Mouse (Mus musculus): ENCODE results near the gene Tpst1. TPM values are rescaled to one million over a fixed set of nuclear protein-coding genes. Genes with fewer than 3 reads are reported as not detected.

Tpst1 gene
- polyA plus RNA-seq, 1 experiment from 2014 or later, result 25.8 TPM

- peaks cover 10% of the 10 kb centered on the region for H3K36me3 ChIP-seq
- peak within 1 kb of the TSS; percentile 82 for H3K9ac ChIP-seq
- peak; percentile 98 for ATAC-seq (ENCODE audit: insufficient number of reproducible peaks, low FRiP score)
- H3K9me3 ChIP-seq (replicated peaks), result no peaks in the 10 kb centered on the region
- WGBS, result under 1% methylated on average over 66 of the region's 66 CpGs
- peak within 1 kb of the TSS; percentile 91 for H3K4me2 ChIP-seq
- H3K27me3 ChIP-seq (replicated peaks), result 0 out of 2 replicates have a peak, but pooled peaks cover 8% of the 10 kb centered on the region
- peak within 1 kb of the TSS; percentile 29 for H3K27ac ChIP-seq (ENCODE audit: poor library complexity, severe bottlenecking)
- peaks cover 18% of the 10 kb centered on the region for H3K4me1 ChIP-seq (replicated peaks)
- H3K4me3 ChIP-seq, result peak within 1 kb of the TSS; percentile 64
Observed at GRCm38 (mm10) chr5:130144334-130145312, 71.5 kb downstream of the Tpst1 start, which contains the start of gene Kctd7. Kctd7 (plus strand) TSS chr5:130144861.

- WGBS, result 81% methylated on average over 8 of the region's 8 CpGs
- no peak overlapping the region for H3K27ac ChIP-seq (ENCODE audit: poor library complexity, severe bottlenecking)
- 0 out of 2 replicates have a peak, but pooled peaks cover 8% of the 10 kb centered on the region for H3K27me3 ChIP-seq (replicated peaks)
- no peak for ATAC-seq (ENCODE audit: insufficient number of reproducible peaks, low FRiP score)
- peaks cover 10% of the 10 kb centered on the region for H3K36me3 ChIP-seq
- H3K4me3 ChIP-seq, result no peak overlapping the region
- H3K9me3 ChIP-seq (replicated peaks), result no peaks in the 10 kb centered on the region
- no peak overlapping the region; the same call in 1 of the 2 replicates for H3K4me2 ChIP-seq
- H3K4me1 ChIP-seq (replicated peaks), result peaks cover 18% of the 10 kb centered on the region
- H3K9ac ChIP-seq, result no peak overlapping the region
Observed at GRCm38 (mm10) chr5:130145961-130146360, 72.8 kb downstream of the Tpst1 start.

- Histone ChIP-seq H3K4me2 (no peak overlapping the region), H3K4me3 (no peak overlapping the region), H3K9me3 (replicated peaks) (no peaks in the 10 kb centered on the region), H3K36me3 (peaks cover 32% of the 10 kb centered on the region), H3K9ac (no peak overlapping the region), H3K27ac (ENCODE audit: poor library complexity, severe bottlenecking) (no peak overlapping the region), H3K27me3 (replicated peaks) (peaks cover 24% of the 10 kb centered on the region), H3K4me1 (replicated peaks) (peaks cover 13% of the 10 kb centered on the region)
- 79% methylated on average over 7 of the region's 7 CpGs for WGBS
- ATAC-seq (ENCODE audit: insufficient number of reproducible peaks, low FRiP score), result no peak
Observed at GRCm38 (mm10) chr5:130149726-130150310, 76.7 kb downstream of the Tpst1 start.

GRCm38 (mm10) chr5:130154286-130154685, 81.2 kb downstream of the Tpst1 start:
- Histone ChIP-seq H3K27ac (ENCODE audit: poor library complexity, severe bottlenecking) (no peak overlapping the region), H3K4me1 (replicated peaks) (peaks cover 13% of the 10 kb centered on the region), H3K27me3 (replicated peaks) (peaks cover 21% of the 10 kb centered on the region), H3K4me3 (no peak overlapping the region), H3K9ac (no peak overlapping the region), H3K36me3 (peaks cover 21% of the 10 kb centered on the region), H3K4me2 (no peak overlapping the region), H3K9me3 (replicated peaks) (no peaks in the 10 kb centered on the region)
- ATAC-seq (ENCODE audit: insufficient number of reproducible peaks, low FRiP score), result no peak
- WGBS, result 79% methylated on average over 2 of the region's 2 CpGs

- ATAC-seq (ENCODE audit: insufficient number of reproducible peaks, low FRiP score), result no peak
- Histone ChIP-seq H3K4me2 (no peak overlapping the region), H3K9ac (no peak overlapping the region), H3K36me3 (0 out of 2 replicates have a peak, but pooled peaks cover under 1% of the 10 kb centered on the region), H3K4me1 (replicated peaks) (peaks cover 13% of the 10 kb centered on the region), H3K27ac (ENCODE audit: poor library complexity, severe bottlenecking) (no peak overlapping the region), H3K4me3 (no peak overlapping the region), H3K27me3 (replicated peaks) (peaks cover 2% of the 10 kb centered on the region; the same call in 1 of the 2 replicates), H3K9me3 (replicated peaks) (no peaks in the 10 kb centered on the region)
- 77% methylated on average over 4 of the region's 4 CpGs for WGBS
Observed at GRCm38 (mm10) chr5:130158545-130158944, 85.4 kb downstream of the Tpst1 start.

GRCm38 (mm10) chr5:130159761-130160201, 86.7 kb downstream of the Tpst1 start:
- Histone ChIP-seq H3K4me2 (no peak overlapping the region), H3K9ac (no peak overlapping the region), H3K27ac (ENCODE audit: poor library complexity, severe bottlenecking) (no peak overlapping the region), H3K4me3 (no peak overlapping the region), H3K9me3 (replicated peaks) (no peaks in the 10 kb centered on the region), H3K4me1 (replicated peaks) (peaks cover 10% of the 10 kb centered on the region), H3K27me3 (replicated peaks) (peaks cover 2% of the 10 kb centered on the region; the same call in 1 of the 2 replicates), H3K36me3 (no peaks in the 10 kb centered on the region)
- 63% methylated on average over 7 of the region's 7 CpGs for WGBS
- no peak for ATAC-seq (ENCODE audit: insufficient number of reproducible peaks, low FRiP score)

- no peak overlapping the region for H3K9ac ChIP-seq
- WGBS, result 2% methylated on average over 7 of the region's 7 CpGs
- peaks cover under 1% of the 10 kb centered on the region; the same call in 1 of the 2 replicates for H3K4me1 ChIP-seq (replicated peaks)
- no peaks in the 10 kb centered on the region for H3K9me3 ChIP-seq (replicated peaks)
- 0 out of 2 replicates have a peak, but pooled peaks cover 5% of the 10 kb centered on the region for H3K27me3 ChIP-seq (replicated peaks)
- H3K4me2 ChIP-seq, result no peak overlapping the region
- ATAC-seq (ENCODE audit: insufficient number of reproducible peaks, low FRiP score), result peak; percentile 18; the same call in 1 of the 2 replicates
- no peak overlapping the region for H3K4me3 ChIP-seq
- no peaks in the 10 kb centered on the region for H3K36me3 ChIP-seq
- H3K27ac ChIP-seq (ENCODE audit: poor library complexity, severe bottlenecking), result no peak overlapping the region
Observed at GRCm38 (mm10) chr5:130163670-130164069, 90.5 kb downstream of the Tpst1 start.

- 63% methylated on average over 4 of the region's 4 CpGs for WGBS
- peaks cover 9% of the 10 kb centered on the region for H3K4me1 ChIP-seq (replicated peaks)
- no peaks in the 10 kb centered on the region for H3K36me3 ChIP-seq
- 0 out of 2 replicates have a peak, but pooled peaks cover 5% of the 10 kb centered on the region for H3K27me3 ChIP-seq (replicated peaks)
- H3K9me3 ChIP-seq (replicated peaks), result no peaks in the 10 kb centered on the region
- no peak for ATAC-seq (ENCODE audit: insufficient number of reproducible peaks, low FRiP score)
- H3K9ac ChIP-seq, result no peak overlapping the region
- H3K4me2 ChIP-seq, result no peak overlapping the region
- H3K27ac ChIP-seq (ENCODE audit: poor library complexity, severe bottlenecking), result no peak overlapping the region
- H3K4me3 ChIP-seq, result no peak overlapping the region
Observed at GRCm38 (mm10) chr5:130165213-130165612, 92.1 kb downstream of the Tpst1 start.

- H3K9me3 ChIP-seq (replicated peaks), result no peaks in the 10 kb centered on the region
- H3K27me3 ChIP-seq (replicated peaks), result 0 out of 2 replicates have a peak, but pooled peaks cover 5% of the 10 kb centered on the region
- no peak overlapping the region for H3K9ac ChIP-seq
- peaks cover 34% of the 10 kb centered on the region for H3K4me1 ChIP-seq (replicated peaks)
- ATAC-seq (ENCODE audit: insufficient number of reproducible peaks, low FRiP score), result no peak
- no peaks in the 10 kb centered on the region for H3K36me3 ChIP-seq
- H3K27ac ChIP-seq (ENCODE audit: poor library complexity, severe bottlenecking), result peak overlapping the region; percentile 45
- H3K4me3 ChIP-seq, result no peak overlapping the region
- 27% methylated on average over 6 of the region's 6 CpGs for WGBS
- no peak overlapping the region for H3K4me2 ChIP-seq
Observed at GRCm38 (mm10) chr5:130169109-130169508, 96.0 kb downstream of the Tpst1 start.

GRCm38 (mm10) chr5:130170666-130171422, 97.7 kb downstream of the Tpst1 start:
- no peaks in the 10 kb centered on the region for H3K27me3 ChIP-seq (replicated peaks)
- H3K9me3 ChIP-seq (replicated peaks), result no peaks in the 10 kb centered on the region
- peak overlapping the region; percentile 80 for H3K4me2 ChIP-seq
- ATAC-seq (ENCODE audit: insufficient number of reproducible peaks, low FRiP score), result peak; percentile 78
- H3K4me1 ChIP-seq (replicated peaks), result peaks cover 35% of the 10 kb centered on the region
- peak overlapping the region; percentile 98 for H3K27ac ChIP-seq (ENCODE audit: poor library complexity, severe bottlenecking)
- 9% methylated on average over 6 of the region's 6 CpGs for WGBS
- peak overlapping the region; percentile 94 for H3K4me3 ChIP-seq
- H3K36me3 ChIP-seq, result no peaks in the 10 kb centered on the region
- peak overlapping the region; percentile 84 for H3K9ac ChIP-seq

Measured in heart, embryonic 12.5 days (tissue).